Mouse (Mus musculus) spleen, adult 2 months (tissue): ENCODE data around the gene Tcaim.

Experiments used
- CTCF ChIP-seq: fragments of 200-500 bp; IDR thresholded peaks from 2 replicates; pipeline ENCODE4 v1.5.1; 2011; ENCODE audit warnings: mild to moderate bottlenecking, inconsistent platforms; ENCODE audit not compliant: insufficient read depth, insufficient read length, insufficient replicate concordance; ENCODE audit errors: extremely low read depth
- POLR2A ChIP-seq: fragments of 200-500 bp; IDR thresholded peaks from 2 replicates; pipeline ENCODE4 v1.6.1; 2011; ENCODE audit warnings: low read depth, low read length, inconsistent platforms

DNA sequence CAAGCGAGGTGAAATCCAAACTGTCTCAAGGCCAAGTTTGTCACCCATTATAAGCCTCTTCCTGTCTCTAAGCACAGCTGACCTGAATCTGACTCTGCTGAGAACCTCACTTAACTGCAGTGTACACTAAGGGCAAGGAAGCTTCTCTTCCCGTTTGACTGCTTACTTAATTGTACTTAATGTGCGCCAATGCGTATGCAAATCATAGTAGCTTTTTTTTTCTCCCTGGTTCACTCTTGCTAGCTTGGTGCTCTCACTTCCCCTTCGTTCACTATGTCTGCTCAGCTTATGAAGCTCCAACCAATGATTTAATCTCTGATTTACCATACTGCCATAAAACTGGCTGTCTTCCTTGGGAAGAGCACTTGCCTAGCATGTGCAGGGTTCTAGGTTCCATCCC lies 20.1 kb upstream of the Tcaim start:
- no peak for TF ChIP-seq CTCF
- TF ChIP-seq POLR2A, result no peak
